Comparison of ENCODE assay signal across 8 mouse cellular contexts in genomic region chr11:23305101-23305672, GRCm38 (mm10). TPM values are rescaled to one million over a fixed set of nuclear protein-coding genes. Genes with fewer than 3 reads are reported as not detected.
DNase-seq lines count a peak whose midpoint lies in the region; ATAC-seq and TF ChIP-seq lines count a peak whose summit lies in the region.
"Not testable (repeated sequence)": the region's sequence is repeated elsewhere in the genome, so short reads cannot be mapped to it uniquely, and the experiment has no call there.

No protein-coding gene starts in this region.

- H3K4me2 ChIP-seq in forebrain, embryonic 13.5 days, result peak overlapping the region; percentile 63
- H3K4me2 ChIP-seq in hindbrain, embryonic 11.5 days (replicated peaks; ENCODE audit: low read depth, low read length), result peak overlapping the region; percentile 48
- peak overlapping the region; percentile 69 for H3K4me2 ChIP-seq in kidney, postnatal 0 days (ENCODE audit: low read length)
- H3K4me2 ChIP-seq in liver, postnatal 0 days (ENCODE audit: low read depth, low read length), result peak overlapping the region; percentile 87

- 34% methylated on average over 10 of the region's 10 CpGs for WGBS in cerebellum, adult 2 months
- 35% methylated on average over 10 of the region's 10 CpGs for WGBS in forebrain, embryonic 13.5 days
- WGBS in hindbrain, embryonic 11.5 days, result 37% methylated on average over 10 of the region's 10 CpGs
- 39% methylated on average over 10 of the region's 10 CpGs for WGBS in kidney, postnatal 0 days
- WGBS in liver, postnatal 0 days (ENCODE audit: insufficient replicate concordance), result 36% methylated on average over 10 of the region's 10 CpGs
- WGBS in thymus, adult 2 months, result 37% methylated on average over 10 of the region's 10 CpGs

- TF ChIP-seq CTCF in ES-Bruce4 (IDR thresholded peaks at IDR 0.05; ENCODE audit: low read depth, low read length); cerebellum, adult 2 months (IDR thresholded peaks at IDR 0.05; ENCODE audit: borderline replicate concordance, insufficient read depth, low read depth, low read length); liver, postnatal 0 days (IDR thresholded peaks at IDR 0.05; ENCODE audit: low read depth); thymus, adult 2 months (IDR thresholded peaks at IDR 0.05; ENCODE audit: borderline replicate concordance, control insufficient read depth, extremely low read depth, insufficient read depth, low read length, poor library complexity): not testable (repeated sequence)
- peak; percentile 24; the same call in 1 of the 2 replicates for TF ChIP-seq CTCF in kidney, postnatal 0 days (IDR thresholded peaks at IDR 0.05; ENCODE audit: low read depth)

- not testable (repeated sequence) for H3K27me3 ChIP-seq in ES-Bruce4 (ENCODE audit: control insufficient read depth, insufficient read depth, low read length, poor library complexity, severe bottlenecking); cerebellum, adult 2 months (ENCODE audit: control insufficient read depth, insufficient read depth, low read length); forebrain, embryonic 13.5 days; hindbrain, embryonic 11.5 days (ENCODE audit: control insufficient read depth, insufficient read depth, low read length); kidney, postnatal 0 days (ENCODE audit: insufficient read depth, low read length); liver, postnatal 0 days (ENCODE audit: insufficient read depth, low read length); thymus, adult 2 months (ENCODE audit: control insufficient read depth, insufficient read depth, low read length)

- TF ChIP-seq EP300 in ES-Bruce4 (IDR thresholded peaks at IDR 0.05; ENCODE audit: insufficient read depth, low read depth, low read length); liver, postnatal 0 days (IDR thresholded peaks at IDR 0.05; ENCODE audit: low read depth): not testable (repeated sequence)

- not testable (repeated sequence) for H3K36me3 ChIP-seq in ES-Bruce4 (ENCODE audit: control insufficient read depth, insufficient read depth, low read length, poor library complexity, severe bottlenecking); forebrain, embryonic 13.5 days (ENCODE audit: poor library complexity, severe bottlenecking); hindbrain, embryonic 11.5 days (ENCODE audit: control insufficient read depth, insufficient read depth, low read length); kidney, postnatal 0 days (ENCODE audit: insufficient read depth, low read length); liver, postnatal 0 days (replicated peaks; ENCODE audit: insufficient read depth, low read length); thymus, adult 2 months (ENCODE audit: control insufficient read depth, insufficient read depth, low read length)

- peak overlapping the region; percentile 95 for H3K9ac ChIP-seq in ES-Bruce4 (ENCODE audit: low read depth, poor library complexity, severe bottlenecking)
- peak overlapping the region; percentile 87 for H3K9ac ChIP-seq in forebrain, embryonic 13.5 days
- H3K9ac ChIP-seq in hindbrain, embryonic 11.5 days (ENCODE audit: low read depth, low read length), result peak overlapping the region; percentile 91; the same call in 1 of the 2 replicates
- peak overlapping the region; percentile 88 for H3K9ac ChIP-seq in kidney, postnatal 0 days (ENCODE audit: low read depth, low read length)
- peak overlapping the region; percentile 96 for H3K9ac ChIP-seq in liver, postnatal 0 days (replicated peaks)

- not testable (repeated sequence) for TF ChIP-seq POLR2A in ES-Bruce4 (IDR thresholded peaks at IDR 0.05; ENCODE audit: insufficient read depth, low read length); cerebellum, adult 2 months (IDR thresholded peaks at IDR 0.05; ENCODE audit: borderline replicate concordance, insufficient read depth, low read length); thymus, adult 2 months (IDR thresholded peaks at IDR 0.05; ENCODE audit: control insufficient read depth, extremely low read depth, insufficient read depth, low read length, poor library complexity)

- not testable (repeated sequence) for ATAC-seq in forebrain, embryonic 13.5 days; hindbrain, embryonic 11.5 days (ENCODE audit: low FRiP score); kidney, postnatal 0 days (replicated peaks; ENCODE audit: low FRiP score, low read depth); liver, postnatal 0 days

- H3K9me3 ChIP-seq in ES-Bruce4 (replicated peaks; ENCODE audit: control insufficient read depth, insufficient read depth, low read length, poor library complexity, severe bottlenecking); forebrain, embryonic 13.5 days (replicated peaks); hindbrain, embryonic 11.5 days (ENCODE audit: control insufficient read depth, low read length); kidney, postnatal 0 days (replicated peaks; ENCODE audit: low read length); liver, postnatal 0 days (ENCODE audit: low read length): not testable (repeated sequence)

- DNase-seq in cerebellum, adult 2 months, result peak in 1 of 2 experiments; percentile 20
- DNase-seq in hindbrain, embryonic 11.5 days (ENCODE audit: low spot score); kidney, postnatal 0 days (ENCODE audit: low spot score); liver, postnatal 0 days; thymus, adult 2 months: not testable (repeated sequence)
- peak; percentile 44 for DNase-seq in naive thymus-derived CD4-positive, alpha-beta T cell, adult 2 months (ENCODE audit: low read depth)

- H3K4me3 ChIP-seq in ES-Bruce4 (ENCODE audit: low read depth, low read length), result peak overlapping the region; percentile 94
- H3K4me3 ChIP-seq in cerebellum, adult 2 months (replicated peaks; ENCODE audit: insufficient read depth, low read depth, low read length), result peak overlapping the region; percentile 68
- H3K4me3 ChIP-seq in forebrain, embryonic 13.5 days, result peak overlapping the region; percentile 84
- H3K4me3 ChIP-seq in hindbrain, embryonic 11.5 days (ENCODE audit: low read depth, low read length), result peak overlapping the region; percentile 89
- peak overlapping the region; percentile 75 for H3K4me3 ChIP-seq in kidney, postnatal 0 days (replicated peaks; ENCODE audit: low read depth, low read length)
- peak overlapping the region; percentile 84 for H3K4me3 ChIP-seq in liver, postnatal 0 days (ENCODE audit: low read depth, low read length)
- H3K4me3 ChIP-seq in thymus, adult 2 months (ENCODE audit: control insufficient read depth, insufficient read depth, low read length), result peak overlapping the region; percentile 77

- peak overlapping the region; percentile 73 for H3K27ac ChIP-seq in ES-Bruce4 (ENCODE audit: insufficient read depth, low read length)
- peak overlapping the region; percentile 98 for H3K27ac ChIP-seq in cerebellum, adult 2 months (ENCODE audit: insufficient read depth, low read length)
- H3K27ac ChIP-seq in forebrain, embryonic 13.5 days, result peak overlapping the region; percentile 99
- H3K27ac ChIP-seq in hindbrain, embryonic 11.5 days (ENCODE audit: low read depth, low read length), result peak overlapping the region; percentile 98
- H3K27ac ChIP-seq in kidney, postnatal 0 days, result peak overlapping the region; percentile 99
- peak overlapping the region; percentile 100 for H3K27ac ChIP-seq in liver, postnatal 0 days (ENCODE audit: low read depth)
- peak overlapping the region; percentile 82 for H3K27ac ChIP-seq in thymus, adult 2 months (ENCODE audit: control insufficient read depth, insufficient read depth, low read length)

- not testable (repeated sequence) for H3K4me1 ChIP-seq in ES-Bruce4 (ENCODE audit: control insufficient read depth, insufficient read depth, low read length); cerebellum, adult 2 months (ENCODE audit: control insufficient read depth, insufficient read depth, low read length); hindbrain, embryonic 11.5 days (replicated peaks; ENCODE audit: control insufficient read depth, insufficient read depth, low read length); kidney, postnatal 0 days (replicated peaks; ENCODE audit: insufficient read depth, low read length); thymus, adult 2 months (replicated peaks; ENCODE audit: control insufficient read depth, insufficient read depth, low read length)
- H3K4me1 ChIP-seq in forebrain, embryonic 13.5 days, result peaks cover 14% of the 10 kb centered on the region
- peaks cover 11% of the 10 kb centered on the region for H3K4me1 ChIP-seq in liver, postnatal 0 days (ENCODE audit: insufficient read depth)

RNA-seq across cellular contexts. Expression of gene Usp34, which starts 1.5 kb away (rescaled TPM):
- 107 and 110 TPM in 2 replicates for polyA plus RNA-seq in ES-Bruce4 (2011; ENCODE audit: insufficient read depth, insufficient read length, low read depth, missing spikeins)
- 51.1 and 57.2 TPM in 2 replicates for polyA plus RNA-seq in cerebellum, adult 2 months (2012; rRNA removed)
- polyA plus RNA-seq in forebrain, embryonic 13.5 days (2015; fragmentation: Nextera tagmentation; extraction: Ambion mirVana), result 27.1 and 29.8 TPM in 2 replicates
- polyA plus RNA-seq in hindbrain, embryonic 11.5 days (2014; fragmentation: Nextera tagmentation; extraction: Ambion mirVana), result 37.9 and 48.3 TPM in 2 replicates
- polyA plus RNA-seq in kidney, postnatal 0 days (2015; fragmentation: Nextera tagmentation; extraction: Ambion mirVana), result 22.5 and 24.5 TPM in 2 replicates
- polyA plus RNA-seq in liver, postnatal 0 days (2015; fragmentation: Nextera tagmentation; extraction: Ambion mirVana), result 5.6 and 6.6 TPM in 2 replicates
- polyA plus RNA-seq in thymus, adult 2 months (2012; rRNA removed), result 17.5 and 20.7 TPM in 2 replicates

RNA-seq across cellular contexts. Expression of gene Xpo1, which starts 49.3 kb away (rescaled TPM):
- 442 and 451 TPM in 2 replicates for polyA plus RNA-seq in ES-Bruce4 (2011; ENCODE audit: insufficient read depth, insufficient read length, low read depth, missing spikeins)
- 39.4 and 44.1 TPM in 2 replicates for polyA plus RNA-seq in cerebellum, adult 2 months (2012; rRNA removed)
- polyA plus RNA-seq in forebrain, embryonic 13.5 days (2015; fragmentation: Nextera tagmentation; extraction: Ambion mirVana), result 91.5 and 101 TPM in 2 replicates
- 148 and 161 TPM in 2 replicates for polyA plus RNA-seq in hindbrain, embryonic 11.5 days (2014; fragmentation: Nextera tagmentation; extraction: Ambion mirVana)
- polyA plus RNA-seq in kidney, postnatal 0 days (2015; fragmentation: Nextera tagmentation; extraction: Ambion mirVana), result 45.7 and 49.3 TPM in 2 replicates
- polyA plus RNA-seq in liver, postnatal 0 days (2015; fragmentation: Nextera tagmentation; extraction: Ambion mirVana), result 14.2 and 16.0 TPM in 2 replicates
- 9.7 and 11.3 TPM in 2 replicates for polyA plus RNA-seq in thymus, adult 2 months (2012; rRNA removed)
